Mouse (Mus musculus) MEL (cell line): Measurements from ENCODE around the gene Lipf. TPM values are rescaled to one million over a fixed set of nuclear protein-coding genes. Genes with fewer than 3 reads are reported as not detected.

ENCODE experiments used
- DNase-seq: peaks from one replicate; pipeline ENCODE4 v3.0.0; 2011; ENCODE audit warnings: low read depth, low spot score
- H3K27ac ChIP-seq: 2 replicates; pipeline ENCODE4 v1.5.1; 2012; ENCODE audit warnings: low read depth, mild to moderate bottlenecking, control low read depth, low read length, moderate library complexity; ENCODE audit not compliant: control insufficient read depth
- H3K27me3 ChIP-seq, 2 experiments: fragments of 150-350 bp in 1 of 2; sonication (generic) in 1 of 2; 2 replicates each; pipeline ENCODE4 v1.6.1; 2012; ENCODE audit warnings: low read length in 2 of 2, mild to moderate bottlenecking in 2 of 2, improper control_type of control experiment in 1 of 2, moderate library complexity in 1 of 2; ENCODE audit not compliant: insufficient read depth in 2 of 2, control insufficient read depth in 1 of 2
- H3K36me3 ChIP-seq, 2 experiments: 2 replicates each; pipeline ENCODE4 v1.6.1; 2012 to 2014; ENCODE audit warnings: low read length in 2 of 2, improper control_type of control experiment in 1 of 2, inconsistent platforms in 1 of 2, mild to moderate bottlenecking in 1 of 2; ENCODE audit not compliant: insufficient read depth in 2 of 2, control insufficient read depth in 1 of 2
- H3K4me1 ChIP-seq, 2 experiments: fragments of 150-350 bp in 1 of 2; sonication (generic) in 1 of 2; 2 replicates each; pipeline ENCODE4 v1.6.1; 2012; ENCODE audit warnings: low read length in 2 of 2, improper control_type of control experiment in 1 of 2, mild to moderate bottlenecking in 1 of 2; ENCODE audit not compliant: insufficient read depth in 2 of 2, control insufficient read depth in 1 of 2
- H3K4me3 ChIP-seq, 2 experiments: fragments of 150-350 bp in 1 of 2; sonication (generic) in 1 of 2; 2 replicates each; pipeline ENCODE4 v1.5.1; 2012; ENCODE audit warnings: low read depth in 2 of 2, low read length in 2 of 2, mild to moderate bottlenecking in 2 of 2, moderate library complexity in 2 of 2, control low read depth in 1 of 2, improper control_type of control experiment in 1 of 2; ENCODE audit not compliant: control insufficient read depth in 1 of 2, insufficient read depth in 1 of 2
- H3K79me2 ChIP-seq: 2 replicates; pipeline ENCODE4 v1.6.1; 2012; ENCODE audit warnings: mild to moderate bottlenecking, low read length, moderate library complexity; ENCODE audit not compliant: control insufficient read depth, poor library complexity, insufficient read depth
- H3K9ac ChIP-seq: 2 replicates; pipeline ENCODE4 v1.6.1; 2012; ENCODE audit warnings: low read depth, mild to moderate bottlenecking, control low read depth, low read length, moderate library complexity; ENCODE audit not compliant: control insufficient read depth, poor library complexity, severe bottlenecking
- H3K9me3 ChIP-seq: fragments of 150-350 bp; sonication (generic); replicated peaks from 2 replicates; pipeline ENCODE4 v1.6.1; 2012; ENCODE audit warnings: mild to moderate bottlenecking, low read length, improper control_type of control experiment, moderate library complexity; ENCODE audit not compliant: insufficient read depth
- CTCF ChIP-seq, 3 experiments: IDR thresholded peaks in 2 of 3; conservative IDR thresholded peaks in 1 of 3; 2 replicates each; pipeline ENCODE4 v1.5.1; 2011 to 2012; ENCODE audit warnings: low read length in 3 of 3, low read depth in 2 of 3, mild to moderate bottlenecking in 2 of 3, improper control_type of control experiment in 1 of 3, inconsistent platforms in 1 of 3, mixed read lengths in 1 of 3, moderate library complexity in 1 of 3; ENCODE audit not compliant: control insufficient read depth in 1 of 3, insufficient read depth in 1 of 3, poor library complexity in 1 of 3, severe bottlenecking in 1 of 3
- JUND ChIP-seq: IDR thresholded peaks from 2 replicates; pipeline ENCODE4 v1.6.1; 2011; ENCODE audit warnings: low read depth, mild to moderate bottlenecking, improper control_type of control experiment, low read length
- MAFK ChIP-seq: IDR thresholded peaks from 2 replicates; pipeline ENCODE4 v1.6.1; 2011; ENCODE audit warnings: low read depth, mild to moderate bottlenecking, low read length, improper control_type of control experiment, borderline replicate concordance
- POLR2A ChIP-seq, 2 experiments: IDR thresholded peaks; 2 replicates each; pipeline ENCODE4 v1.6.1; 2011 to 2012; ENCODE audit warnings: low read length in 2 of 2, mild to moderate bottlenecking in 2 of 2, control low read depth in 1 of 2, improper control_type of control experiment in 1 of 2, low read depth in 1 of 2, moderate library complexity in 1 of 2; ENCODE audit not compliant: control insufficient read depth in 1 of 2, insufficient read depth in 1 of 2, poor library complexity in 1 of 2
- POLR2AphosphoS5 ChIP-seq: IDR thresholded peaks from 2 replicates; pipeline ENCODE4 v1.6.1; 2012; ENCODE audit warnings: low read depth, borderline replicate concordance, mild to moderate bottlenecking, inconsistent platforms, low read length, moderate library complexity, mixed read lengths
- RAD21 ChIP-seq: IDR thresholded peaks from 2 replicates; pipeline ENCODE4 v1.6.1; 2011; ENCODE audit warnings: mild to moderate bottlenecking, low read depth, low read length, improper control_type of control experiment
- SMC3 ChIP-seq: IDR thresholded peaks from 2 replicates; pipeline ENCODE4 v1.6.1; 2011; ENCODE audit warnings: low read depth, low read length, improper control_type of control experiment
- ZKSCAN1 ChIP-seq: IDR thresholded peaks from 2 replicates; pipeline ENCODE4 v1.6.1; 2012; ENCODE audit warnings: low read depth, mild to moderate bottlenecking, inconsistent platforms, low read length, improper control_type of control experiment, moderate library complexity
- polyA plus RNA-seq, 2 experiments: library from polyadenylated mRNA; stranded (reverse) in 1 of 2; unstranded in 1 of 2; fragments of >175 nt in 1 of 2; fragments of >200 nt in 1 of 2; gene quantifications; 2 replicates each; pipeline versions ENCODE4 v1.2.1 to v1.2.4; 2012; ENCODE audit warnings: low replicate concordance in 2 of 2, low read depth in 1 of 2; ENCODE audit not compliant: insufficient read length in 2 of 2, insufficient read depth in 1 of 2, missing spikeins in 1 of 2
- total RNA-seq: library from RNA; depleted of rRNA; stranded (reverse); fragments of 300-350 nt; gene quantifications from 2 replicates; pipeline ENCODE4 v1.2.3, GENCODE M21; 2012; rRNA removed

Gene Lipf
- total and polyA plus RNA-seq, 3 experiments = not detected

DNA sequence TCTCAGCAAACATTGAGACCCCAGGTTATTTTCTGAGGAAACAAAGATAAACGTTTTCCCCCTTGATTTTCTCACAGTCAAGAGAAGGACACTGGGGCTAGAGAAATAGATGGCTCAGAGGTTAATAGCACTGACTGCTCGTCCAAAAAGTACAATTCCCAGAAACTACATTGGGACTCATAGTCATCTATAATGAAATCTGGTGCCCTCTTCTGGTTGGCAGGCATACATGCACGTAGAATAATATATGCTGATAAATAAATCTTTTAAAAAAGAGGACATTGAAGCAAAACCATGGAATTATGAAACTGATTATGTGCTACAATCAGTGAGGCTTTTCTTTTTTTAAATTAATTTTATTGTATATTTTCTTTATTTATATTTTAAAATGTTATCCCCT, 61.8 kb downstream of the Lipf start:
- H3K27ac ChIP-seq = no peak overlapping the region

More for the DNA sequence above, 61.8 kb downstream of the Lipf start:
- H3K4me1 ChIP-seq = no peaks in the 10 kb centered on the region
- H3K9me3 ChIP-seq = no peaks in the 10 kb centered on the region
- no peaks in the 10 kb centered on the region for H3K79me2 ChIP-seq
- H3K27me3 ChIP-seq = no peaks in the 10 kb centered on the region
- no peaks in the 10 kb centered on the region for H3K36me3 ChIP-seq
- no peak overlapping the region for H3K9ac ChIP-seq
- peak; percentile 18 for DNase-seq
- TF ChIP-seq MAFK (no peak), POLR2A (IDR thresholded peaks at IDR 0.05; ENCODE audit: control insufficient read depth in 1 of 2, insufficient read depth in 1 of 2, low read depth in 1 of 2, low read length in 2 of 2, poor library complexity in 1 of 2) (no peak), SMC3 (peak; percentile 49; the same call in 1 of the 2 replicates), POLR2AphosphoS5 (no peak), JUND (no peak), RAD21 (peak; percentile 9), ZKSCAN1 (no peak), CTCF (IDR thresholded peaks at IDR 0.05 in 2 of 3, conservative IDR thresholded peaks at IDR 0.05 in 1 of 3; ENCODE audit: control insufficient read depth in 1 of 3, insufficient read depth in 1 of 3, low read depth in 2 of 3, low read length in 3 of 3, poor library complexity in 1 of 3, severe bottlenecking in 1 of 3) (peak in 2 of 3 experiments; percentile 14 to 35; a peak in 3 of 6 replicates)
- TF ChIP-seq, all 39 proteins: peak for 3
- H3K4me3 ChIP-seq = no peak overlapping the region

Other genes starting within 250 kb of the Lipf start
- gene Lipo2, start 209.8 kb upstream of the Lipf start, total RNA-seq = not detected in 2 replicates
- gene Lipo2, start 209.8 kb upstream of the Lipf start, polyA plus RNA-seq = not detected
- gene Lipo3, start 199.2 kb upstream of the Lipf start, total RNA-seq = not detected in 2 replicates
- gene Lipo3, start 199.2 kb upstream of the Lipf start, polyA plus RNA-seq = not detected
- not detected in 2 replicates for gene Lipo1, start 173.7 kb upstream of the Lipf start, total RNA-seq
- not detected for gene Lipo1, start 173.7 kb upstream of the Lipf start, polyA plus RNA-seq
- gene Lipk, start 47.1 kb downstream of the Lipf start, total RNA-seq = not detected in 2 replicates
- gene Lipk, start 47.1 kb downstream of the Lipf start, polyA plus RNA-seq = not detected
- not detected in 2 replicates for gene Lipn, start 106.2 kb downstream of the Lipf start, total RNA-seq
- not detected for gene Lipn, start 106.2 kb downstream of the Lipf start, polyA plus RNA-seq
- gene Lipm, start 139.7 kb downstream of the Lipf start, total RNA-seq = not detected in 2 replicates
- gene Lipm, start 139.7 kb downstream of the Lipf start, polyA plus RNA-seq = not detected
- not detected in 2 replicates for gene Ankrd22, start 204.9 kb downstream of the Lipf start, total RNA-seq
- gene Ankrd22, start 204.9 kb downstream of the Lipf start, polyA plus RNA-seq = not detected
- not detected in 2 replicates for gene Stambpl1, start 231.0 kb downstream of the Lipf start, total RNA-seq
- gene Stambpl1, start 231.0 kb downstream of the Lipf start, polyA plus RNA-seq = not detected